Mouse (Mus musculus) right cerebral cortex, postnatal 4 days (tissue): ENCODE data around the gene Fbxl17.

Experiments
- DNase-seq: peaks from one replicate; pipeline ENCODE4 v3.0.0-alpha.2; 2022

Fbxl17 gene

GRCm38 (mm10) chr17:63159196-63159595 lies 340.6 kb downstream of the Fbxl17 start:
- DNase-seq, result no peak

- DNase-seq, result no peak
These were observed 341.4 kb downstream of the Fbxl17 start for GRCm38 (mm10) chr17:63158436-63158835.

DNA sequence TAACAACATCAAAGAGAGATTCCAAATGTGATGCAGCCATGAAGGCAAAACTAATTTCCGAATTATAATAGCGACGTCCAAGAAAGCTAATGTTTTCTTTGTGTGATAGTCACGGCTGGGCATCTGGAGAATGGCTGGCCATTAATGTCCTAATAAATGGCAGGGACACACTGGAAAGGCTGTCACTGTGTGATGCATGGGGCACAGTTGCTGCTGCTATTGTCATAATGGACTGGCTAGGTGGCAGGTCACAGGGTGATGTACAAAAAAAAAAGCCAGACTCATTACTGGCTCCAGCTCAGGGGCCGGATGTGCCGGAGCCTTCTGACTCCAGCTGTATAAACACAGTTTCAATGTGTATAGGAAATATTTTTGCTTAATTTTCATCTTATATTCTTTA lies 341.9 kb downstream of the Fbxl17 start:
- no peak for DNase-seq

DNA sequence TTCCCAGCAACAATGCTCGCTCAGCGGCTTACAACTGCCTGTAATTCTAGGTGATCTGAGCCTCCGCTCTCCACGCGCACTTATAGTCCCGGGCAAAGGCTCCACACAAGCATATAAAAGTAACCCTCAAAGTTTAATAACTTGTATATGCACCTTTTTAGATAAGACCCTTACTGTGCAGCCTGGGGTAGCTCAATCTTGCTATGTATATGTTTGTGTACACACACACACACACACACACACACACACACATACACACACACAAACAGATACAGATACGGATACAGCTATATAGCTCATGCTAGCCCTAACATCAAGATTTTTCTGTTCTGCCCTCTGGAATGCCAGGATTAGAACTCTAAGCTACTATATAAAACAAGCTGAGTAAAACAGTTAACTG lies 342.8 kb downstream of the Fbxl17 start:
- DNase-seq, result no peak

GRCm38 (mm10) chr17:63146514-63146913 lies 353.3 kb downstream of the Fbxl17 start:
- no peak for DNase-seq

- no peak for DNase-seq
These were observed 353.9 kb downstream of the Fbxl17 start for GRCm38 (mm10) chr17:63145751-63146491.

DNA sequence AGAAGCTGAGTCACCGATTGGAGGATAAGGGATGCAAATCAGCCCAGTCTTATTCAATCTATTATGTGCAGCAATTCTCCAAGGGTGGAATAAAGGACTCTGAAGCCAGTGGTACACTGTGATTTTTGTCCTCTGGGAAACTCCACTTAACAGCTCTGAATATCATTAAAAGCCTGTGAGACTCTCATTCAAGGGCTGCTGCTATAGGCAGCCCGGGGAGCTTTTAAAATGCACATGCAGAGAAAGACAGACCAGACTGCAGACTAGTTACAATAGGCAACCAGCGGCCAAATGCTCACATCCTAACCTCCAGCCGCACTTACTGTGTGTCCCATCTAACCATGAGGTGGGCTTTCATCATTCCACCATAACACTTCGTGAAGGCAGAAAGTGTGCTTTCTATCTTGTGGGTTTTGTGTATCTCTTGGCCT lies 354.5 kb downstream of the Fbxl17 start:
- DNase-seq, result no peak

- DNase-seq, result no peak
These were observed 356.0 kb downstream of the Fbxl17 start for GRCm38 (mm10) chr17:63143825-63144224.

DNA sequence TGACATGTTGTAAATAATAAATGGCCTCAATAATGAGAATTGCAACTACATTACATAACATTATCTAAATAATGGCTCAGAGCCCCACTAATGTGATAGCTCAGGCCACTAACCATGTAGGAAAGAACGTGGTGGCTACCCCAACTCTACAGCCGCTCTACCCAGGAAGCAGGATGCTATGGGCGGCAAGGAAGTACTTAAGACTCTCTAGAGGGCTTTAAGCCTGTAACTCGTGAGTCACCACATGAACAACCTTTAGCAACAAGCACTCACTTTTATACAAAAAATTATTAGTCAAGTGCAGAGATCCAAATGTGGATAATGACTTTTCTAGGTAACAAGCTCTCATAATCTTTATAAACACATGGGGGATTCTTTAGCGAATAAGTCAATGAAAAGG lies 365.0 kb downstream of the Fbxl17 start:
- no peak for DNase-seq

- no peak for DNase-seq
These were observed 377.4 kb downstream of the Fbxl17 start for GRCm38 (mm10) chr17:63122427-63122826.

GRCm38 (mm10) chr17:63119701-63120100 lies 380.1 kb downstream of the Fbxl17 start:
- no peak for DNase-seq

DNA sequence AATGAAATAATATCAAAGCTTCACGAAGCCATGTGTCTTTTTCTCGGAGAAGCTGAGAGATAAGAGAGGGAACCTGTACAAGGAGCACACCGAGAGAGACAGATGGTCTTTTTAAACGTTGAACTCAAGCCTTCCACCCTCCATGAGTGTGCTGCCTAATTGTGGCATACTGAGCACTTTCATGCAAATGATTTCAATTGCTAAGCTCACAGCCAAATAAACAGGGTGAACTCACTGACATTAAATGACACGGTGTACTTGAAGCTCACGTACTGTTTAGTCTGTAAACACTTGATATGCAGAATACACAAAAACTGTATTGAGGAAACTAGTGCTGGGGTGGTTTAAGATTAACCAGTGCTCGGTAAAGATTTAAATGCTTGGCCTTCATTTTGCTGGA lies 380.7 kb downstream of the Fbxl17 start:
- no peak for DNase-seq

DNA sequence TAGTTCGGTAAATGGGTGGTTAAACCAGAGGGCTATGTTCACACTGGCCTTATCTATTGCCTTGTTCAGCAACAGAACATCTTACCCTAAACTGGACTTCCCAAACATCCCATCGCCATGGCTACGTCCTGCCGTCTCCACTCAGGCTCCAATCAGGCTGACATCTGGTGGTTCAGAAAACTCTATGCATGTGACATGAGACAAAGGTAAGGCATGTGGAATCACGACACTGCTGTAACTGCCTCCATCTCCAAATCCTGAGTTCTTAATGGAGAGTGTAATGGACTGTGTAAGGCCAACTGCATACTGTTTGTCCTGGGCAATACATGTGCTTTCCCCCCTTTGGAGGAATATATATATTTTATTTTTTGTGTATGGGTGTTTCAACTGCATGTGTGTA lies 382.7 kb downstream of the Fbxl17 start:
- DNase-seq, result no peak

DNA sequence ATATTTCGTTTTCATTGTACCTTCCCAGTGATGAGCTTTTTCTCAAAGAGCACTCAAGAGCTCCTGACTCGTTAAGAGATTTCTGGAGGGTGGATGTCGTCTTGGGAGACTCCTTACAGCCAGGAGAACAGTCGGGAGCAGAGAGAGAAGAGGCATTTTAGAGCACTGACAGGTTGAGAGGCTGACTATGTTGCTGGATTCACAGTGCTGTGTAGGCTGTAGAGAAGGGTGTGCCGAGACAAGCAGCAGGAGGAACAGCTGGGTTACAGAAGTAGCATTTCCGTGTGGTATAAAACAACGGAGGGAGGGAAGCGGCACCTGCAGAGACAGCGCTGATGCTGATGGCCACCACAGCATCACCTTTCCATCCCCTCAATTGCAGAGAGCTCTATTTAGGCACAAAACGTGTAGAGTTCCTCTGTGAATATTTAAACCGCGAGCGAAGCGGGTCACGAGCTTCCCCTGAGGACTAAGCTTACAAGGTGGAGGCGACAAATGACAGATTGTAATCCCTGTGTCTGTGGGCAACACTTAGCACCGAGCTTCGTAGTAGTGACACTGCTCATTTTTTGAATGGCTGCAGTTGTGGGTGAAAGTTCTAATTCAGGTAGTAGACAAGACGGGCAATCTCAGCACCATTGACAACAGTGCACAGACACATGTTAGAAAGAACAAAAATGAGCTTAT lies 385.3 kb downstream of the Fbxl17 start:
- no peak for DNase-seq

DNA sequence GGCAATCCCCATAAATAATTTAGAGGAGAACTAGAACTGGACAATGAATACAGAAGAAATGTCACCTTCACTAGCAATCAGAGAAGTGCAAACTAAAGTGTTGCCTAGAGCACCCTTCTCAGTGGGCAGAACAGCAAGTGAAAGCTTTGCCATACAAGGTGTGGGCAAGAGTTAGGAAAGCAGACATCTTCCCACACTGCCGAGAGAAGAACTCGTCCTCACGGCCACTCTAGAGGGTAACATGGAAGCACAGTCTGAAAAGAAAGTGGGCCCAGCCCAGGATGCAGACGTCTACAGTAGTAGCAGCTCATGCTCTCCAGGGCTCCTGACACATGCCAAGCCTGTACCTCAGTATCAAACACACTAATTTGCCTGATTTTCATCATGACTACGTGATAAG lies 387.0 kb downstream of the Fbxl17 start:
- DNase-seq, result no peak

GRCm38 (mm10) chr17:63110994-63111393 lies 388.8 kb downstream of the Fbxl17 start:
- no peak for DNase-seq

DNA sequence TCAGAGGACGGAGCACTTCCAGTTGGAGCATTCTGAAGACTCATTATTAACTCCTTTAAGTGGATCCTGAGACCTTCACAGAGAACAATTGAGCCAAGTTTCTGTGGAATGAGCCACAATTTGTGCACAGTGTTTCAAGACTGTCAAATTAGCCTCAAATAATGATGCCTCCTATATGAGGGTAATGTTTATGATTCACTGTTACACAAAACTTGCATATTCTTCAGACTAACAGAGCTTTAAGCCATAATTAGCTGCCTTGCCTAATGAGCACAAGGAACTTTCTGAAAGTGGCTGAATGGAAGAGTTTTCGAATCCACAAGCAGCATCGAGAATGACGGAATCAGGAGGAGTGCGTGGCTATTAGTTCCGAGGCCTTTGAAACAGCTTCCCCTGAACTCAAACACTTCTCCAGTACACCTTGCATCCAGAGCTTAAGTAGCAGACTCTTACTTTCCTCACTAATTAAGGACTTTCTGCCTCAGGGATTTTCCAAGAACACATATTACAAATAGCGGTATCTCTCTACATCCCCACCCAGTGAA lies 389.5 kb downstream of the Fbxl17 start:
- DNase-seq, result no peak

GRCm38 (mm10) chr17:63108035-63108434 lies 391.8 kb downstream of the Fbxl17 start:
- DNase-seq, result no peak

- no peak for DNase-seq
These were observed 392.3 kb downstream of the Fbxl17 start for GRCm38 (mm10) chr17:63107515-63107914.

- no peak for DNase-seq
These were observed 404.3 kb downstream of the Fbxl17 start for GRCm38 (mm10) chr17:63095553-63095952.

DNA sequence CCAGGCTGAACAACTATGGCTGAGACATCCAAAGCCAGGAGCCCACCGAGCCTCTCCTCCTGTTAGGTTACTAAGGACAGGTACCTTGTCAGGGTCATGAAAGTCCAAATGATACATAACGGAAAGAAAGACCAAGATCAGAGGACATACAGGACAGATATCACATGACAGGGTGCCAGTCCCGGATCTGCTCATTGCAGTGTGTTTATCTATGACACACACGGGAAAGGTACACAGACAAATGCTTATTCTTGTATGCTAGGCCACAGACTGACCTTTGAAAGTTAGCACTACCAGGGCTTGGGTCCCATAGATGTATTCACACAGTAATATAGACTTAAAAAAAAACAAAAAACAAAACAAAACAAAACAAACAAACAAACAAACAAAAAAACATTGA lies 404.8 kb downstream of the Fbxl17 start:
- DNase-seq, result no peak

GRCm38 (mm10) chr17:63093184-63093583 lies 406.6 kb downstream of the Fbxl17 start:
- no peak for DNase-seq

DNA sequence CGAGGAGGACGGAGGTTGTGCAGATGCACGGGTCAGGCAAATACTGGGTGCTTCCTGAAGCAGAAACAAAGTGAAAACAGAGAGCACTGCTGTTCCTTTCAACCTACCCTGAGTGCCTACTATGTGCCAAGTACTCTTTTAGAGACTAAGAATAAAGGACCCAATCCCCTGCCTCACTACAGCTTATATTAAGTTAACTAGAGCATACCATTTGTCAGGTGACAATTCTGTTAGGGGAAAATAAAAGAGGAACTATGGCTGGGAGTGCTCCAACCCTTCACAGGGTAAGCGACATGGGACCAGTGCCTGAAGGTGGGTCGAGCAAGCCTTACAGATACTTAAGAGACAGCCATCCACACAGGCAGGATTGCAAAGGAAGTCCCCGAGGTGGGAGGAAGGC lies 407.0 kb downstream of the Fbxl17 start:
- no peak for DNase-seq

DNA sequence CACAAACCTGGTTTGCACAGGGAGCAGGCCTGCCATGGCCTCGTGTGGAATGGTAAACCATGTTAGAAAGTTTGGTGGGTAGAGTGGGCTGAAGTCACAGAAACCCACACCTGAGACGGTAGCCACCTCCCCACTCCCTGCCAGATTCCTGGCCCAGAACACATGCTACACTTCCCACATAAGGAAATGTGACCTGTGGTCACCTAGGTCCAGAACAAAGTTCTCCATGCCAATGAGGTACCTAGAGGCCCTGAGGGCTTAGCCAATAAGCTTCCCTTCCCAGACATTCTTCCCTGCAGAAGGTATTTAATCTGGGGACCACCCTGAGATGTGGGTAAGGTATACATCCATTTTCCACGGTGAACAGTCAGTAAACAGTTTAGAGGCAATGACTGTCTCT lies 409.7 kb downstream of the Fbxl17 start:
- DNase-seq, result no peak
